Mouse (Mus musculus) limb, embryonic 15.5 days (tissue): Measurements from ENCODE around the gene Mycbpap. TPM values are rescaled to one million over a fixed set of nuclear protein-coding genes. Genes with fewer than 3 reads are reported as not detected.

Source experiments
- ATAC-seq: fragments of 200-750 bp; cut with Nextera tagmentation; 2 replicates; pipeline ENCODE4 v1.8.0; 2017; ENCODE audit warnings: low read depth, moderate TSS enrichment; ENCODE audit not compliant: insufficient number of reproducible peaks, low FRiP score, low TSS enrichment
- H3K27ac ChIP-seq: fragments of 300-500 bp; sonication (generic); 2 replicates; pipeline ENCODE4 v1.5.1; 2015; ENCODE audit warnings: moderate library complexity, mild to moderate bottlenecking, inconsistent platforms
- H3K27me3 ChIP-seq: fragments of 300-500 bp; sonication (generic); 2 replicates; pipeline ENCODE4 v1.6.1; 2015; ENCODE audit warnings: inconsistent platforms
- H3K36me3 ChIP-seq: fragments of 300-500 bp; sonication (generic); 2 replicates; pipeline ENCODE4 v1.6.1; 2015; ENCODE audit warnings: inconsistent platforms
- H3K4me1 ChIP-seq: fragments of 300-500 bp; sonication (generic); 2 replicates; pipeline ENCODE4 v1.6.1; 2015; ENCODE audit warnings: inconsistent platforms
- H3K4me2 ChIP-seq: fragments of 300-500 bp; sonication (generic); 2 replicates; pipeline ENCODE4 v1.6.1; 2015; ENCODE audit warnings: mild to moderate bottlenecking, inconsistent platforms
- H3K4me3 ChIP-seq: fragments of 300-500 bp; sonication (generic); 2 replicates; pipeline ENCODE4 v1.5.1; 2015; ENCODE audit warnings: mild to moderate bottlenecking, inconsistent platforms
- H3K9ac ChIP-seq: fragments of 300-500 bp; sonication (generic); 2 replicates; pipeline ENCODE4 v1.6.1; 2015; ENCODE audit warnings: inconsistent platforms
- H3K9me3 ChIP-seq: fragments of 300-500 bp; sonication (generic); 2 replicates; pipeline ENCODE4 v1.6.1; 2016; ENCODE audit warnings: inconsistent platforms
- WGBS: fragments of 180-500 bp; shearing (Covaris S2); methylation state at CpG from one replicate; pipeline ENCODE4 v1.1.7; 2015; 5-methylcytosine and 5-hydroxymethylcytosine counted together
- polyA plus RNA-seq: library from polyadenylated mRNA; unstranded; fragments of >200 nt; fragmentation: Nextera tagmentation; extraction: Ambion mirVana; gene quantifications from 2 replicates; pipeline ENCODE4 v1.2.1, GENCODE M21; 2015

Gene Mycbpap
- polyA plus RNA-seq, 1 experiment from 2014 or later: 1.5 TPM

GRCm38 (mm10) chr11:94475722-94476121 lies 45.8 kb downstream of the Mycbpap start:
- H3K4me2 ChIP-seq: no peak overlapping the region
- no peak overlapping the region for H3K9ac ChIP-seq
- H3K27ac ChIP-seq: no peak overlapping the region
- H3K36me3 ChIP-seq: no peaks in the 10 kb centered on the region
- no peak overlapping the region for H3K4me3 ChIP-seq
- ATAC-seq: no peak
- no peaks in the 10 kb centered on the region for H3K9me3 ChIP-seq
- 35% methylated on average over 11 of the region's 11 CpGs for WGBS
- peaks cover 45% of the 10 kb centered on the region for H3K4me1 ChIP-seq
- peaks cover 17% of the 10 kb centered on the region; the same call in 1 of the 2 replicates for H3K27me3 ChIP-seq

- Histone ChIP-seq H3K36me3 (no peaks in the 10 kb centered on the region), H3K27ac (peak overlapping the region; percentile 98), H3K27me3 (peaks cover 17% of the 10 kb centered on the region; the same call in 1 of the 2 replicates), H3K9ac (no peak overlapping the region), H3K4me2 (peak overlapping the region; percentile 72), H3K9me3 (no peaks in the 10 kb centered on the region), H3K4me1 (peaks cover 52% of the 10 kb centered on the region), H3K4me3 (peak overlapping the region; percentile 75)
- WGBS: 2% methylated on average over 11 of the region's 11 CpGs
- no peak for ATAC-seq
Measured at GRCm38 (mm10) chr11:94474544-94474910, 47.0 kb downstream of the Mycbpap start.

GRCm38 (mm10) chr11:94473707-94474543 lies 47.6 kb downstream of the Mycbpap start, which contains the start of gene Cacna1g:
TSS of gene Cacna1g (minus strand) at chr11:94474198.
- Histone ChIP-seq H3K4me1 (peaks cover 58% of the 10 kb centered on the region), H3K4me3 (peak within 1 kb of the TSS; percentile 75), H3K36me3 (no peaks in the 10 kb centered on the region), H3K4me2 (peak within 1 kb of the TSS; percentile 72), H3K9ac (peak within 1 kb of the TSS; percentile 93), H3K27ac (peak within 1 kb of the TSS; percentile 98), H3K9me3 (no peaks in the 10 kb centered on the region), H3K27me3 (peaks cover 17% of the 10 kb centered on the region; the same call in 1 of the 2 replicates)
- peak; percentile 92 for ATAC-seq
- under 1% methylated on average over 36 of the region's 71 CpGs for WGBS

- H3K27ac ChIP-seq: peak overlapping the region; percentile 98
- H3K9me3 ChIP-seq: no peaks in the 10 kb centered on the region
- WGBS: under 1% methylated on average over 50 of the region's 52 CpGs
- H3K4me2 ChIP-seq: peak overlapping the region; percentile 72
- peaks cover 17% of the 10 kb centered on the region; the same call in 1 of the 2 replicates for H3K27me3 ChIP-seq
- H3K36me3 ChIP-seq: no peaks in the 10 kb centered on the region
- H3K9ac ChIP-seq: peak overlapping the region; percentile 93
- peak overlapping the region; percentile 75 for H3K4me3 ChIP-seq
- H3K4me1 ChIP-seq: peaks cover 66% of the 10 kb centered on the region
- ATAC-seq: no peak
Measured at GRCm38 (mm10) chr11:94472916-94473706, 48.4 kb downstream of the Mycbpap start.

- Histone ChIP-seq H3K4me1 (peaks cover 67% of the 10 kb centered on the region), H3K27me3 (peaks cover 17% of the 10 kb centered on the region; the same call in 1 of the 2 replicates), H3K9ac (peak overlapping the region; percentile 93), H3K4me2 (peak overlapping the region; percentile 72), H3K4me3 (peak overlapping the region; percentile 75), H3K9me3 (no peaks in the 10 kb centered on the region), H3K36me3 (no peaks in the 10 kb centered on the region), H3K27ac (peak overlapping the region; percentile 98)
- WGBS: 2% methylated on average over 15 of the region's 15 CpGs
- ATAC-seq: no peak
Measured at GRCm38 (mm10) chr11:94472585-94472915, 49.0 kb downstream of the Mycbpap start.

GRCm38 (mm10) chr11:94471740-94472584 lies 49.6 kb downstream of the Mycbpap start:
- ATAC-seq: no peak
- Histone ChIP-seq H3K36me3 (peaks cover 2% of the 10 kb centered on the region; the same call in 1 of the 2 replicates), H3K27me3 (peaks cover 17% of the 10 kb centered on the region; the same call in 1 of the 2 replicates), H3K4me1 (peaks cover 70% of the 10 kb centered on the region), H3K9ac (peak overlapping the region; percentile 93), H3K27ac (peak overlapping the region; percentile 98), H3K4me3 (peak overlapping the region; percentile 75), H3K9me3 (no peaks in the 10 kb centered on the region), H3K4me2 (peak overlapping the region; percentile 72)
- 1% methylated on average over 17 of the region's 17 CpGs for WGBS

GRCm38 (mm10) chr11:94470391-94470790 lies 51.2 kb downstream of the Mycbpap start:
- 0 out of 2 replicates have a peak, but pooled peaks have one; percentile 5 for ATAC-seq
- 16% methylated on average over 7 of the region's 7 CpGs for WGBS

GRCm38 (mm10) chr11:94469136-94470064 lies 52.1 kb downstream of the Mycbpap start:
- Histone ChIP-seq H3K9me3 (no peaks in the 10 kb centered on the region), H3K9ac (no peak overlapping the region), H3K36me3 (peaks cover 9% of the 10 kb centered on the region; the same call in 1 of the 2 replicates), H3K27ac (peak overlapping the region; percentile 98), H3K4me3 (peak overlapping the region; percentile 75), H3K27me3 (peaks cover 8% of the 10 kb centered on the region; the same call in 1 of the 2 replicates), H3K4me2 (peak overlapping the region; percentile 72), H3K4me1 (peaks cover 79% of the 10 kb centered on the region)
- WGBS: 13% methylated on average over 9 of the region's 9 CpGs
- ATAC-seq: peak; percentile 38

More at GRCm38 (mm10) chr11:94470391-94470790, 51.2 kb downstream of the Mycbpap start:
- Histone ChIP-seq H3K9ac (no peak overlapping the region), H3K27ac (peak overlapping the region; percentile 98), H3K4me1 (peaks cover 79% of the 10 kb centered on the region), H3K4me3 (peak overlapping the region; percentile 75), H3K4me2 (peak overlapping the region; percentile 72), H3K36me3 (peaks cover 6% of the 10 kb centered on the region; the same call in 1 of the 2 replicates), H3K27me3 (peaks cover 14% of the 10 kb centered on the region; the same call in 1 of the 2 replicates), H3K9me3 (no peaks in the 10 kb centered on the region)

- WGBS: 11% methylated on average over 4 of the region's 4 CpGs
- no peak for ATAC-seq
- peak overlapping the region; percentile 98 for H3K27ac ChIP-seq
- no peaks in the 10 kb centered on the region for H3K9me3 ChIP-seq
- H3K4me2 ChIP-seq: peak overlapping the region; percentile 72
- H3K36me3 ChIP-seq: peaks cover 9% of the 10 kb centered on the region; the same call in 1 of the 2 replicates
- peaks cover 81% of the 10 kb centered on the region for H3K4me1 ChIP-seq
- no peak overlapping the region for H3K9ac ChIP-seq
- H3K4me3 ChIP-seq: no peak overlapping the region
- peaks cover 6% of the 10 kb centered on the region; the same call in 1 of the 2 replicates for H3K27me3 ChIP-seq
Measured at GRCm38 (mm10) chr11:94468582-94469064, 52.9 kb downstream of the Mycbpap start.

- ATAC-seq: no peak
- H3K27me3 ChIP-seq: no peaks in the 10 kb centered on the region
- H3K4me2 ChIP-seq: no peak overlapping the region
- WGBS: 82% methylated on average over 17 of the region's 17 CpGs
- H3K4me1 ChIP-seq: peaks cover 71% of the 10 kb centered on the region
- H3K9me3 ChIP-seq: no peaks in the 10 kb centered on the region
- peaks cover 19% of the 10 kb centered on the region for H3K36me3 ChIP-seq
- H3K9ac ChIP-seq: no peak overlapping the region
- H3K4me3 ChIP-seq: no peak overlapping the region
- peak overlapping the region; percentile 33; the same call in 1 of the 2 replicates for H3K27ac ChIP-seq
Measured at GRCm38 (mm10) chr11:94466333-94466855, 55.1 kb downstream of the Mycbpap start.
